Mouse (Mus musculus) kidney, adult 2 months (tissue): Measurements from ENCODE around the gene Olfr1043. TPM values are rescaled to one million over a fixed set of nuclear protein-coding genes. Genes with fewer than 3 reads are reported as not detected.

ENCODE experiments used
- DNase-seq: peaks from one replicate; pipeline ENCODE4 v3.0.0; 2021
- H3K27ac ChIP-seq: fragments of 200-500 bp; 2 replicates; pipeline ENCODE4 v1.5.1; 2012; ENCODE audit warnings: low read depth, low read length, control low read depth, inconsistent platforms; ENCODE audit not compliant: insufficient read depth
- H3K27me3 ChIP-seq: fragments of 200-500 bp; replicated peaks from 2 replicates; pipeline ENCODE4 v1.6.1; 2012; ENCODE audit warnings: mild to moderate bottlenecking, moderate library complexity, low read length, inconsistent platforms; ENCODE audit not compliant: control insufficient read depth, insufficient read depth
- H3K36me3 ChIP-seq: fragments of 200-500 bp; 2 replicates; pipeline ENCODE4 v1.6.1; 2012; ENCODE audit warnings: mild to moderate bottlenecking, moderate library complexity, low read length, inconsistent platforms; ENCODE audit not compliant: control insufficient read depth, insufficient read depth
- H3K4me1 ChIP-seq: fragments of 200-500 bp; 2 replicates; pipeline ENCODE4 v1.6.1; 2011; ENCODE audit warnings: low read length; ENCODE audit not compliant: control insufficient read depth, insufficient read depth
- H3K4me3 ChIP-seq: fragments of 200-500 bp; 2 replicates; pipeline ENCODE4 v1.5.1; 2011; ENCODE audit warnings: mild to moderate bottlenecking, low read depth, low read length, control low read depth; ENCODE audit not compliant: insufficient read depth
- CTCF ChIP-seq: fragments of 200-500 bp; conservative IDR thresholded peaks from 2 replicates; pipeline ENCODE4 v1.5.1; 2011; ENCODE audit warnings: low read depth, mild to moderate bottlenecking, control low read depth, low read length, moderate library complexity, mixed read lengths; ENCODE audit not compliant: insufficient read depth, insufficient read length
- POLR2A ChIP-seq: fragments of 200-500 bp; IDR thresholded peaks from one replicate; pipeline ENCODE4 v1.6.1; 2011; ENCODE audit warnings: low read depth, low read length, control low read depth
- WGBS: fragments of 180-500 bp; shearing (Covaris S2); methylation state at CpG from one replicate; pipeline ENCODE4 v1.1.7; 2018; 5-methylcytosine and 5-hydroxymethylcytosine counted together
- polyA plus RNA-seq: library from polyadenylated mRNA; depleted of rRNA; stranded (reverse); fragments of >200 nt; gene quantifications from 2 replicates; pipeline ENCODE4 v1.2.3, GENCODE M21; 2012; rRNA removed

The Olfr1043 gene
- polyA plus RNA-seq, 1 experiment, result not detected

- TF ChIP-seq CTCF, result no peak
- TF ChIP-seq POLR2A, result no peak
Observed at GRCm38 (mm10) chr2:86146632-86147031, 20.7 kb downstream of the Olfr1043 start, which contains the start of gene Olfr1040. Olfr1040 (minus strand) TSS chr2:86146732.

GRCm38 (mm10) chr2:86135828-86136227 lies 31.5 kb downstream of the Olfr1043 start, which contains the start of gene Olfr1039:
Olfr1039 (minus strand) TSS chr2:86135928.
- no peak within 1 kb of the TSS for H3K4me3 ChIP-seq
- no peak for DNase-seq
- H3K36me3 ChIP-seq, result no peaks in the 10 kb centered on the region
- no peaks in the 10 kb centered on the region for H3K27me3 ChIP-seq
- no peak for TF ChIP-seq CTCF
- TF ChIP-seq POLR2A, result no peak
- no peak within 1 kb of the TSS for H3K27ac ChIP-seq
- no peaks in the 10 kb centered on the region for H3K4me1 ChIP-seq
- WGBS, result 95% methylated on average over 1 of the region's 1 CpGs

More at GRCm38 (mm10) chr2:86146632-86147031, 20.7 kb downstream of the Olfr1043 start, which contains the start of gene Olfr1040:
- Histone ChIP-seq H3K27ac (no peak within 1 kb of the TSS), H3K36me3 (no peaks in the 10 kb centered on the region), H3K4me1 (no peaks in the 10 kb centered on the region), H3K4me3 (no peak within 1 kb of the TSS), H3K27me3 (no peaks in the 10 kb centered on the region)
- whole genome bisulfite sequencing, result 64% methylated on average over 1 of the region's 1 CpGs
- no peak for DNase-seq

Other genes starting within 250 kb of the Olfr1043 start
- gene Olfr1026, start 246.0 kb downstream of the Olfr1043 start, polyA plus RNA-seq, result not detected in 2 replicates
- gene Olfr1028, start 217.1 kb downstream of the Olfr1043 start, polyA plus RNA-seq, result not detected in 2 replicates
- 0.13 TPM in 1 of 2 replicates, not detected in the other for gene Olfr1029, start 193.6 kb downstream of the Olfr1043 start, polyA plus RNA-seq
- not detected in 2 replicates for gene Olfr1030, start 188.2 kb downstream of the Olfr1043 start, polyA plus RNA-seq
- gene Olfr1031, start 177.2 kb downstream of the Olfr1043 start, polyA plus RNA-seq, result not detected in 2 replicates
- gene Olfr1032, start 162.0 kb downstream of the Olfr1043 start, polyA plus RNA-seq, result not detected in 2 replicates
- 0.42 and 0.59 TPM in 2 replicates for gene Olfr1033, start 146.9 kb downstream of the Olfr1043 start, polyA plus RNA-seq
- 0.08 and 0.13 TPM in 2 replicates for gene Olfr1034, start 121.7 kb downstream of the Olfr1043 start, polyA plus RNA-seq
- gene Olfr1036, start 93.5 kb downstream of the Olfr1043 start, polyA plus RNA-seq, result not detected in 2 replicates
- not detected in 2 replicates for gene Olfr1037, start 80.1 kb downstream of the Olfr1043 start, polyA plus RNA-seq
- gene Olfr1039, start 31.6 kb downstream of the Olfr1043 start, polyA plus RNA-seq, result not detected in 2 replicates
- not detected in 2 replicates for gene Olfr1040, start 20.8 kb downstream of the Olfr1043 start, polyA plus RNA-seq
- gene Olfr1042, start 5.7 kb downstream of the Olfr1043 start, polyA plus RNA-seq, result not detected in 2 replicates
- gene Olfr1044, start 10.3 kb upstream of the Olfr1043 start, polyA plus RNA-seq, result not detected in 2 replicates
- gene Olfr52, start 18.2 kb upstream of the Olfr1043 start, polyA plus RNA-seq, result not detected in 2 replicates
- not detected in 2 replicates for gene Olfr1045, start 35.5 kb upstream of the Olfr1043 start, polyA plus RNA-seq
- not detected in 2 replicates for gene Olfr1046, start 51.8 kb upstream of the Olfr1043 start, polyA plus RNA-seq
- gene Olfr1047, start 63.9 kb upstream of the Olfr1043 start, polyA plus RNA-seq, result not detected in 2 replicates
- gene Olfr1048, start 72.8 kb upstream of the Olfr1043 start, polyA plus RNA-seq, result not detected in 2 replicates
- gene Olfr1049, start 90.8 kb upstream of the Olfr1043 start, polyA plus RNA-seq, result not detected in 2 replicates
- not detected in 2 replicates for gene Olfr1051, start 111.6 kb upstream of the Olfr1043 start, polyA plus RNA-seq
- not detected in 2 replicates for gene Olfr1052, start 124.9 kb upstream of the Olfr1043 start, polyA plus RNA-seq
- not detected in 2 replicates for gene Olfr1053, start 147.8 kb upstream of the Olfr1043 start, polyA plus RNA-seq
- not detected in 2 replicates for gene Olfr1054, start 167.9 kb upstream of the Olfr1043 start, polyA plus RNA-seq
- not detected in 2 replicates for gene Olfr1055, start 182.8 kb upstream of the Olfr1043 start, polyA plus RNA-seq
- not detected in 2 replicates for gene Olfr1056, start 194.9 kb upstream of the Olfr1043 start, polyA plus RNA-seq
- not detected in 2 replicates for gene Olfr1057, start 210.9 kb upstream of the Olfr1043 start, polyA plus RNA-seq
- gene Olfr1058, start 221.0 kb upstream of the Olfr1043 start, polyA plus RNA-seq, result not detected in 2 replicates
- gene Olfr1061, start 246.5 kb upstream of the Olfr1043 start, polyA plus RNA-seq, result not detected in 2 replicates